Mouse (Mus musculus) right cerebral cortex, postnatal 25 days (tissue): ENCODE data around the gene Dnaaf3.

Source experiments
- DNase-seq: peaks from one replicate; pipeline ENCODE4 v3.0.0; 2022

The Dnaaf3 gene

DNA sequence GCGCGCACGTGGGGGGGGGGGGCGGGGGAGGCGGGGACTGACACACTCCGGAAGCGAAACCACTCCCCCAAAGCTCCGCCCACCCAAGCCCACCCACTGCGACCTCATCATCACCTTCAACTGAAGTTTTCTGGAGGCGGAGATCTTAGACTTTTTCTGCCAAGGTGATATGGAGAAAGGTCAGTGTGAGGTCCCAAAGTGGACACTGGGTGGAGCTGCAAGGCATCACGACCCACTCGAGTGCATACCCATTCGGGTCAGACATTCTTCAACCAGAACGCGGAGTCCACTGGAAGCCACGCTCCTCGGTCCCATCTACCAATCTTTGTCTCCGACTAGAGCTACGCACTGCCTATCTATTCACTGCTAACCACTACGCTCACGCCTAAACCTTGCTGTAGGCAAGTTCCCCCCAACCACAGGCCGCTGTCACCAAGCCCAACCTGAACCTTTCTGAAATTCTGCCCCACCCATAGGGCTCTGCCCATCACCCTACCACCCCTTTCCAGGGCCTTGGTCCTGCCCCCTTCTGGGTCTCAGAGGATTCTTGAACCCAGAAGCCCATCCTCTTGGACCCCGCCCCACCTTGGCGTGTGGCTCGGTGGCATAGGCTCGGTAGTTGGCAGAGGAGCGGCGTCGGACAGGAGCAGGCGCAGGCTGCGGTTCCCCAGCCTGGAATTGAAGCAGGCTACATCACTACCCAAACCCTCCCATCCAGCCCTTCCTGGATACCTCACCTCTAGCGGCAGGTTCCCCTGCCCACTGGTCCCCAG is 10.8 kb downstream of the Dnaaf3 start:
- no peak for DNase-seq

DNA sequence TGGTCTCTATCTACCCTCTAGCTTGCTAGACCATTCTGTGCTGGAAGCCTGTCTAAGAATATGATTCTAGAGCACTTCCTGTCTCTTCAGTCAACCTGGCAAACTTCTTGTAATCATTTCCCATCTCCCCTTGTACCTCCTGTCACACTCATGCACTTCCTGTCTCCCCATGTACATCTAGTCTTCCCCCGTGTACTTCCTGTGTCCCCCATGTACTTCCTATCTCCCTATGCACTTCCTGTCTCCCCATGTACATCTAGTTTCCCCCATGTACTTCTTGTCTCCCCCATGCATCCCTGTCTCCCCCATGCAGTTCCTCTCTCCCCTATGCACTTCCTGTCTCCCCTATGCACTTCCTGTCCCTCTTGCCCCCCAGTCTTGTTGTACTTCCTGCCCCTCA is 13.8 kb downstream of the Dnaaf3 start:
- DNase-seq, result no peak

DNA sequence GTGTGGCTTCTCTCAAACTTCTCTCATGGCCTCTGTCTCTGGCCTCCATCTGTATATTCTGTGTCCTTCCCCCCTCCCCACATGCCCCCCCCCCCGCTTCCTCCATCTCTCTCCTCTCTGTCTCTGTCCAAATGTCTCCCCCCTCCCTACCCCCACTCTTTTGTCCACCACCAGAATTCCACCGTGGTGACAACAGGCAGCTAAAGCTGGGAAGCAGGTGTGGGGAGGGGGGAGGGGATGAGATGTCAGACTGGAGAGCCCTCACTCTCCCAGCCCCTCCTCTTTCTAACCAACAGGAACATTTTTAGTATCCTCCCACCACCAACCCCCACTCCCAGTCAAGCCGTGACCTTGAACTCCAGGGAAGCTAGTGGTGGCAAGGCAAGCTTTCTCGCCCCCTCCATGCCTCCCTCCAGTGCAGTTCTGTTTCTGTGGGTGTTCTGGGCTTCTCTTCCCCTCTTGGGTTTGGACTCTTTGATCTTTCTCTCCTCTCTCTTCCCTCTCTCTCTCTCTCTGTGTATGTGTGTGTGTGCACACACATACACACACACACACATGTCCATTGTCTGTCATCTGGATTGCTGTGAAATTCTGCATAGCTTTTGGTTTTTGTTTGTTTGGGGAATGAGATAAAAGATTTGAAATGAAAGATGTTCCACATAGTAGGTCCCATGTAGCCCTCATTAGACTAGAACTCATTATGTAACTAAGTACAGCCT is 15.8 kb downstream of the Dnaaf3 start, which contains the start of gene Tnnt1:
TSS of gene Tnnt1 (minus strand) at position 51 of the 719 bp plus-strand sequence.
- no peak for DNase-seq

DNA sequence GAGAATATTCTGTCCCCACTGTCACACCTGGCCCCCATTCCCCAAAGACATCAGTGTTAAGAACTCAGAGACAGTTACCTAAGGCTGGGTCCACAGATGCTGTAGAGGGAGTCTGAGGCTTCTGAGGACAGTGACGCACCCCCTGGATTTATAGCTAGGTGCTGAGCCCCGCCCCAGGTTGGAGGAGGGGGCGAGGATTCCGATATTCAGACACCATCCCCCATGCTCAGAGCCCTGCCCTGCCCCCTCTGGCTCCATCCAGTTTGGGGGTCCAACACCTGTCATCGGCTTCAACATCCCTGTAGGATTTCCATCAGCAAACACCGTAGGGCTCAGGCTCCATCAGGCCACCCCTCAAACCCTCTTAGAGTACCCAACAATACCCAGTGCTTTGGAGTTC is 16.4 kb downstream of the Dnaaf3 start:
- DNase-seq, result no peak

DNA sequence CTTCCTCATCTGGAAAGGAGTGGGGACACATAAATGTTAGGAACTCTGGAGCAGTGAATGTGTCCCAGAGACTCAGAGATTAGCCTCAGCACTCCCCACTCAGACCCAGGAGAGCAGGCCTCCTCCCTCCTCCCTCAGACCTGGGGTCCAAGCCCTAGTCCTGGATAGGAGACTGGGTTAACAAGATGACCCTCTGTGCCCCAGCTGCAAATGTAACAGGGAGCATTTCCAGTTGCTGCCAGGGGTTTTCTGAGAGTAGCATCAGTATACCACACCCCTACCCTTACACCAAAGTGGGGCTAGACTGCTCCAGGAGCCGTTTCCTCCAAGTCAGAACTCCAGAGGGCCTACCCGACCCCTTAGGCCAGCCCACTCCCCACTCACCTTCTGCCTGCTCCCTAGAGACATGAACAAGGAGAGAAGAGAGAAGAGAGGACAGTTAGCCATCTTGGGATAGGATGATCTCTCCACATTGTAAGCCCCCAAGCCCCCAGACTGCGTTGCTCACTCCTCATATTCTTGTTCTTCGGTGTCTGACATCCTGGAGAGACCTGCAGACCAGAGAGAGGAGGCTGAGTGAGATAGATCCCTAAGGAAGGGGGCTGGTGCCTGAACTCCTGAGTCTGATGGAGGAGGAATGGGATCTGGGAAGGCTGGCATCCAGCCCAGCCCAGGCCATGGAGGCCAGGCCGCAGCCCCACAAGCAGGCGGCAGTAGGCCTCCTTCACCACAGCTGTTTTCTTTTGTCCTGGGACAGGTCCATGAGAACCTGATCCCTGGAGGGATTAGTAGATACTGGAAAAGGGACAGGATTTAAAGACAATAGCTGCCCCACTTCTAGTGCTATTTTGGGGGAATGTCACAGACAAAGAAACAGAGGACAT is 18.2 kb downstream of the Dnaaf3 start:
- DNase-seq, result no peak

DNA sequence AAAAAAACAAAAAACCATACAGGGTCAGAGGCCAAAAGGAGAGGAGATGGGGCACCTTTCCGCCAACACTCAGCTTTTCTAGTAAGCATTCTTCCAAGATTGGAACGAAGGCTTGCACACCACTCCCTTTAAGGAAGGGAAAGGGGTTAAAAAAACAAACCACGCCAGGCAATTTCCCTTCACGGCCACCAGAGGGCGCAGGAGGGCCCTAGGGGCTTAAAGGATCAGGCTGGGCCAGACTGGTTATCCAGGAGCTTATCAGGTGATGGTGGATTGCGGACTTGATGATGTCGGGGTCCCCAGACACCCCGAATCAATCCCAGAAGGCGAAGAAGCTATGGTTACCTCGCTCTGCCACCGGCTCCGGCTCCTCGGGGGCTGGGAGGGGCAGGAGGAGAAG is 19.0 kb downstream of the Dnaaf3 start:
- DNase-seq, result no peak

DNA sequence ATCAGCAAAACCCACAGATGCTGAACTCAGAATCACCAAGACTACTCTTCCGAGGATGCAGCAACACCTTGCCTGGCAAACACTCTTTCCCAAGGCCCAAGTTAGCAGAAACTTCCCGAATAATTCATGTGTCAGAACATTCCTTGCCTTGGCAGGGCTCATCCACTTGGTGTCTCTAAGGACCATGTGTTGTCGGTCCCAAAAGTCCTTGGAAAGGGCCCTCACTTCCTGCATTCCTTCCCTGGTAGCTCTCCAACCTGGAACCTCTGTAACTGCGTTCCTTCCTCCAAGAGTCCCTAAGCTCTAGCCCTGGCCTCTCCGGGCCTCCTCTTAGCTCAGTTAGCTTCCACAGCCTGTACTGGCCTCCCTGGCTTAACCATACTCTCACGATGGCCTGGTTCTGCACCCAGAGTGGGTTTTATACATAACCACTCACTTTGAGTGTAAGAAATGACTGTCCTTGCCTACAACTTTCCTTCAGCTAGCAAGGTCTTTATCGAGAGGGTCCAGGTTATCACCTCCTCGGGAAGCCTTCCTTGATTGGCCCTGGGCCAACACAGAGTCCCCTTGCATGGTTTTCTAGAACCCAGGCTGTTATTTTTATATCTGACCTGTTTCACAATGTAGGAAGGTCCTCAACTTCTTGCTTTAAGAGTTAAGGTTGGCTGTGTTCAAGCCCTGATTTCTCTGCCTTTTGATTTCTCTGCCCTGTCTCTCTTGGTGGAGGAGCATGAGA is 20.6 kb downstream of the Dnaaf3 start:
- DNase-seq, result no peak

DNA sequence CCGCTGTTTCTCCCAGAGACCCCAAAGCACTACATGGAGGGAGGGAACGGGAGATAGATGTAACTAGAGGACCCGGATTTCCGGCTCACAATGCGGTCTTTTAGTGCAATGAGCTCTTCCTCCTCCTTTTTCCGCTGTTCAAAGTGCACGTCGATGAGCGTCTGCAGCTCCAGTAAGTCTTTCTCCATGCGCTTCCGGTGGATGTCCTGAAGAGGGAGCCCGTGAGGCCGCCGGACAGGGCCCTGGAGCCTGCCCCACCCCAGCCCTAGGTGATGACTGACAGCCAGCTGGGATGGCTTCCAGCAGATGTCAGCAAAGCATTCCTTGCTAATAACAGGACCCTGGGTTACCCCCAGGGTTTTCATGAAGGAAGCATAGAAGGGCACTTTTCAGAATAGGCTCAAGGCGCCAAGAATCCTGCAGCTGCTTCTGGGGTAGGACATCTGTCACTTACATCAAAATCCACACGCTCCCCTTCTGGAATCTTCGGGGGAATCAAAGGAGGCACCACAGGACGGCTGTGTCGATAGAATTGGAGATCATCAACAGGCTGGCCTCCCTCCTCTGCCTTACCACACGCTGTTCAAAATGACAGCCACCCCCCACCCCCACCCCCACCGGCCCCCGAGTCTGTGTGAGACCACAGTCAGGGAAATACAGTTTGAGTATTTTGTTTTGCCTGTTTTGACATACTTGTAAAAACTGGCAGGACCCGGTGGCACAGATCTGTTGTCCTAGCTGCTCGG is 22.2 kb downstream of the Dnaaf3 start:
- peak; percentile 38 for DNase-seq

DNA sequence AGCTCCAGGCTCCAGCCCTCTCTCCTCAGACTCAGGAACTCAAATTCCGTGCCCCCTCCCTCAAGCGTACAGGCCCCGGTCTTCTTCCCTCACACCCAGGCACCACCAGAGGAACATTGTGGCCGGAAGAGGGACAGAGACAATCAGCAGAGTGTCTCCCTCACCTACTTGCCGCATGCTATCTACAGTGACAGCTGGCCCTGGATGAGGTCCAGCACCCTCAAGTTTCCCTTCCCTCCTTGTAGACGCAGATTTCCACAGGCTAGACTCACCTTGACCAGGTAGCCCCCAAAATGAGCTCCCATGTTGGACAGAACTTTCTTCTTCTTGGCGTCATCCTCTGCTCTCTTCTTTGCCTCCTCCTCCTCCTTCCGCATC is 23.5 kb downstream of the Dnaaf3 start:
- DNase-seq, result no peak

DNA sequence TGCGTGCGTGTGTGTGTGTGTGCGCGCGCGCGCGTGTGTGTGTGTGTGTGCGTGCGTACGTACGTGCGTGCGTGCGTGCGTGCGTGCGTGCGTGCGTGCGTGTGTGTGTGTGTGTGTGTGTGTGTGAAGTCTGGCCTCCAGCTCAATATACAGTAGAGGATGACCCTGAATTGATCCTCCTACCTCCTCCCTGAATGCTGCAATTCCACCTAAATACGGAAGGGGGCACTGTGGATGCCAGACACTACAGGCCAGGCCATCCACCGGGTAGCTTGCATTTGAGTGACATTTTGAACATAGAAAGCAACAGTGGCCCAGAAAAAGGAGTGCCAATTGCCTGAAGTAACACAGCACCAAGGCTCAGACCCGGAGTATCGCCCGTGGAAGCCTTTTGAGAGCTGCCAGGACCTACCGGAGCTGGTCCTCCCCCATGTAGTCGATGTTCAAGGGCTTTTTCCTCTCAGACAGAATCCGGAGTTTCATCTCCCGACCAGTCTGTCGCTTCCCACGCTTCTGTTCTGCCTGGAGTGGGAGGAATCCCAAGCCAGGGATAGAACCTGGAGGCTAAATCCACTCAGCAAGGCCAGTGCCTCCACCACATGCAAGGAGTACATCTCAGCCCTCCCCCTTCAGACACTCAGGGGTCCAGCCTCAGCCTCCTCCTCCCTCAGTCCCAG is 24.1 kb downstream of the Dnaaf3 start:
- DNase-seq, result peak; percentile 31

DNA sequence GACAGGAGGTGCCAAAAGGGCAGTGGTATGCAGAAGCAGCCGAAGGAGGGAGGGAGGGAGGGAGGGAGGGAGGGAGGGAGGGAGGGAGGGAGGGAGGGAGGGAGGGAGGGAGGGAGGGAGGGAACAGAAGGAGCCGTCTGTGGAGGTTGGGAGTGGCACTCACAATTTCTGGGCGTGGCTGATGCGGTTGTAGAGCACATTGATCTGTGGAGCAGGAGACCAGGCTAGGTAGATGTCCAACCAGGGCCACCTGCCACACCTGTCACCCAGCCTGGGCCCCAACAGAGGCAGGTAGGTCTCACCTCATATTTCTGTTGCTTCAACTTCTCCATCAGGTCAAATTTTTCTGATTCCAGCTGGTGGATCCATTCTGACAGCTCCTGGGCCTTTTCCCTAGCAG is 25.0 kb downstream of the Dnaaf3 start:
- DNase-seq, result no peak

DNA sequence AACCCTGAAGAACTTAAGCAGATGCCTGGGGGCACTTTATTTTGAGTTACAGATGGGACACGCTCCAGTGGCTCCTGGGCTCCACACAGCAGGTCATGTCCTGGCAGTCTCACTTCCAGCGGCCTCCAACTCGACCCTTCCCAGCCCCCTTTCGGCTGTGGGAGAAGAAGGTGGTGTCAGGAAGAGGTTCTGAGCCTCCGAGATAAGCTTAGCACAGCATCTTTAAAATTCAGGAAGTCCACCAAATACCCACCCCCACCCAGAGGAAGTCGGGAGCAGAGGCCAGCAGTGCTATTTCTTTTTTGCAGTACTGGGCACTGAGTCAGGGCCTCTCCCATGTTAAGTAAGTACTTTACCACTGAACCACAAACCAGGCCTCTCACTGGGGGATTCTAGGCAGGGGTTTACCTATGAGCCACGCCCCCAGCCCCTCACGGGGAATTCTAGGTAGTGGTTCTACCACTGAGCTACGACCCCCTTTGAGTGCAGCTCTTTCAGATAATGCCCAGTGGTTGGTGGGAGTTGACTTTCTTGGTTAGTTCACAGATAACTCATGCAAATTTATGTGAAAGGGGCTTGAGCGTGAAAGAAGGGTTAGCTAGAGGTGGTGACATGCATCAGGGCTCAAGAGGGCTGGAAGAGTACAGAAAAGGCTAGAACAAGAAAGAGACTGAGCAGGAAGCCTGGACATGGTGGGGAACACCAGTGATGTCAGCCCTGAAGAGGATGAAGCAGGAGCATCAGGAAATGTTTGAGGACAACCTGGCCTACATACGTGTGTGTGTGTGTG is 27.4 kb downstream of the Dnaaf3 start:
- DNase-seq, result no peak

DNA sequence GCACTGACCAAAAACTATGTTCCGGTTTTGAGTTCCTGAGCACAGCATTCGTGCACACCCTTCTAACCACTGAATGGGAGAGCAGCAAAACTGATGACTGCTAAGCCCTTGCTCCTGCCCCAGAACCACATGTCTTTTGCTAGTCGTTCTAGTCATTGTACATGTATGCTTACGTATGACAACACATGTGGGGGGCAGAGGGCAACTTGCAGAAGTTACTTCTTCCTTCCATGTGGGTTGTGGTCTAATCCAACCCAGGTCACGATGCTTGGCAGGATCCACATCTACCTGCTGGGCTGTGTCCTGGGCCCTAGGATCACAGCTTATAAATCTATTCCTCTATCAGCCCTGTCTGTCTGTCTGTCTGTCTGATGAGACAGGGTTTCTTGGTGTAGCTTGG is 28.4 kb downstream of the Dnaaf3 start:
- no peak for DNase-seq

DNA sequence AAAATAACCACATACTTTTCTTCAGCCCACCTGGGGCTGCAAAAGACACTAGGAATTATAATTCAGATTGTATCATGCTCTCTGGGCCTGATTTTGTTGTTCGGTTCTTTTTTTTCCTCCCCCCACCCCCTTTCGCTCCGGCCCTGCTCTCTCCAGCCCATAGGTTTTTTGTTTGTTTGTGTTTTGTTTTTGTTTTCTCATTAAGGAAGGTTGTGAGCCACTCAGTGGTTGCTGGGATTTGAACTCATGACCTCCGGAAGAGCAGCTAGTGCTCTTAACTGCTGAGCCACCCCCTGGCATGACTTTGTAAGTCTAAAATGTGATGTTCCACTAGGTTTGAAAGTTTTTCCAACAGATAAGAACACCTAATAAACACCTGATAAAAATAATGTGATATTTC is 29.2 kb downstream of the Dnaaf3 start:
- DNase-seq, result no peak

DNA sequence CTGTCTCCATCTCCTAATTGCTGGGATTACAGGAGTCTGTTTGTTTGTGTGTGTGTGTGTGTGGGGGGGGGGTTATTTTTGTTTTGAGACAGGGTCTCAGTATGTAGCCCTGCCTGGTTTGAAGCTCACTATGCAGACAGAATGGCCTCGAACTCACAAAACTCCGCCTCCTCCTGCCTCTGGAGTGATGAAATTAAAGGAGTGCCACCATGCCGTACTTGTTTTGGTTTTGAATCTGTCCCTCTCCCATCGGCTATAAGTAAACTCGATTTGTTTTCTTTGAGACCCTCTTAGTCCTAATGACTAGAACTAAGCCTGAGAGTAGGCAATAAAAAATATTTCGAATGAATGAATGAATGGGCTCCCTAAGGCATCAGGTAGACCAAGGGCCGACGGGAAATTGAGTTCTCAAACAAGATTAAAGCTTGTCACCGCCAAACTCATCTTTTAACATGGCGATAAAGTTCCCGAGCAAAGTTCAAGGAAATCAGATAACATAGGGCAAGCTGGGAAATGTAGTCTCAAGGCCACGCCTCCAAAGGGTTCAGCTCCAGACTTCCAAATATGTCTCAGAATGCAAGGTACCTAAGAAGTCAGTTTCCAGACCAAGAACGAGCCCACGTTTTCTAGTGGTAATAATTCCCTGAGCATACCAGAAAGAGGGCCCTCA is 29.7 kb downstream of the Dnaaf3 start:
- peak; percentile 46 for DNase-seq

DNA sequence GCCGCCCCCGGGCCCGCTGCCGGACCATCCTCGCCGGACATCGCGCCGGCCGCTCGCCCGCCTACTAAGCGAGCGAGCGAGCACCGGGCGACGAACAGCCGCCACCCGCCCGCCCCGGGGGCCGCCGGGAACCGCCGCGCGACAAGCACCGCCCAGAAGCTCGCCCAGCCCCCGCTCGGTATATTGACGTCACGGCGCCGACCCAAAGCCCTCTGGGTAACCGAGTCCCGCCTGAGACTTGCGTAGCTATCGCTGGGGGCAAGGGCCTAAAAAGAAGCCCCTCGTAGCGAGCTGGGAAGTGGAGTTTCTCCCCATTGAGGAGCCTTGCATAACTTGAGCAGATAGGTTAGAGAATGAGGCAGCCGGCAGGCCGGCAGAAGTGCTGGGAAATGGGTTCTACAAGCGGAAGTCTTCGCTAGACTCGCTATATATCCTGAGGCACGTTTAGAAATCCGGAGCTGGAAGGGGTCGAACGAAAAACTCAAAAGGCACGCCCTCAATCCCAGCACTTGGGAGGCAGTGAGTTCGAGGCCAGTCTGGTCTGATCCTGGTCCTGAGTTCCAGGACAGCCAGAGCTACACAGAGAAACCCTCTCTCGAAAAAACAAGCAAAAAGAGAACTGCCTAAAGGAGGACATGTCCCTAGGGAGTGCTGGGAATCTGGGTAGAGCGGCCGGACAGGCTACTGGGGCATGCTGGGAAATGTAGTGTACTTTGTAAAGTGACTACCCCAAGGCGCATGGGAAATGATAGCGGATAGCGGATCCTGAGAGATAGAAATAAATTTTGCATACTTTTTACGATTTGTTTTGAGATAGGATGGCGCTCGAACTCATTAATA is 30.5 kb downstream of the Dnaaf3 start, which contains the start of gene Ppp1r12c:
TSS of gene Ppp1r12c (minus strand) at position 123 of the 840 bp plus-strand sequence.
- DNase-seq, result peak; percentile 97

DNA sequence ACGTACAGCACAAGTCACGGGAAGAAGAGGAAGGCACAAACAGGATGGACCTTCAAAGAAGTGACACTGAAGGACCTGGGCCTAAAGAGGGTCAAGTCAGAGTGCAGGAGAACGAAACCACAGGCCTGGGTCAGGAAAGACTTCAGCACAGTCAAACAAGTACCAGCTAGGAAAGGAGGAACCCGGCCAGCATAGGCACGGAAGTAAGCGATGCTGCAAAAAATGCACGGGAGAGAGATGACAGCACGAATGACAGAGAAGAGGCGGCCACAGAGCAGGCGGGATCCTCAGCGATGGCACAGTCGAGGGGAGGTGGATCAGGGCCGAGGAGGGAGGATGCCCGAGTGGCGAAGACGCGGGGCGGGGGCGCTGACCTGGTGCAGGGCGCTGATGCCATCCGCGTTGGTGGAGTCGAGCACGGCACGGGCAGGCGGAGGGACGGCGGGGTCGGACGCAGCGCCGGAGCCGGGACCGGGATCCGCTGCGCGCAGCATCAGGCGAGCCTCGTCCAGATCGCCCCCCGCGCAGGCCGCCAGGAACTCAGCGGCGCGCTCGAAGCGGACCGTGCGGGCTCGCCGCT is 31.3 kb downstream of the Dnaaf3 start:
- peak; percentile 48 for DNase-seq

DNA sequence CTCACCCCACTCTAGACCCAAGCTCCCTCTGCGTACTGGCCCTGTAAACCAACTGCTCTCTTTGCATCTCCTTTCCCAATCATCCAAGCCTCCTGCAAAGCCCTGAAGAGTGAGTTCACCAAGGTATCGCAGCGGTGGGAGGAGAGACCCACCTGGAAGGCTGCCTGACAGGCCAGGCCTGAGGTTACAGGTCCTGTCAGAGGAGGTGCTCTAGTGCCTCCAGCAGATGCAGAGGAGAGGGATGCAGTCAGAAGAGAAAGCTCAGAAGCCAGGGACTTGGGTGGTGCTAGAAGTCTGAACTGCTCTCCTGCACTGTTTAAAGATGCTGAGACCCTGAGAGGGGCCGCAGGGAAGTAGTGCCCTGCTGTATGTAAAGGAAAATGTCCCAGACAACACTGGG is 33.2 kb downstream of the Dnaaf3 start:
- DNase-seq, result no peak

DNA sequence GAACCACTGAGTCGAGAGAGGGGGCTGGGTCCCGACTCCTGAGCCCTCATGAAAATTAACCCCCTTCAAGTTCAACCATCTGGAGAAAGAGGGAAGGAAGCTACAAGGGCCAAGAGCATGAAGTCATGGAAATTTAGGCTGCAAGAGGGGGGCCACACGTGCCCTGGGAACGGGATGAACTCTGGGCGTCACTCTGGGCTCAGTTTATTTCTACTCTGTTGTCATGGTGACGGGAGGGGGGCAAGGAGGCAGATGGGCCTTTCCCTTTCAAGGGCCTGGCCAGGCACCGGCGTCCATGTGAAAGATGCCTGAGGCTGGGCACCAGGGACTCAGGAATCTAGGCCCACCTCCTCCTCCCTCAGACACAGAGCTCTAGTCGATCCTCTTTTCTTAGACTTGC is 34.0 kb downstream of the Dnaaf3 start:
- DNase-seq, result no peak
